Mouse (Mus musculus) large intestine, adult 2 months (tissue): ENCODE results near the gene Clk3. TPM values are rescaled to one million over a fixed set of nuclear protein-coding genes. Genes with fewer than 3 reads are reported as not detected.
A peak's percentile ranks its signal among the peaks of the same experiment; 100 is the strongest.

Experiments
- DNase-seq: peaks from one replicate; pipeline ENCODE4 v3.0.0-alpha.2; 2012; ENCODE audit warnings: low read depth, low spot score
- WGBS: fragments of 180-500 bp; shearing (Covaris S2); methylation state at CpG from one replicate; pipeline ENCODE4 v1.1.7; 2018; 5-methylcytosine and 5-hydroxymethylcytosine counted together
- polyA plus RNA-seq: library from polyadenylated mRNA; depleted of rRNA; stranded (reverse); fragments of >200 nt; gene quantifications from 2 replicates; pipeline ENCODE4 v1.2.3, GENCODE M21; 2012; rRNA removed

Gene Clk3
- 84.3 and 90.5 TPM in 2 replicates for polyA plus RNA-seq

DNA sequence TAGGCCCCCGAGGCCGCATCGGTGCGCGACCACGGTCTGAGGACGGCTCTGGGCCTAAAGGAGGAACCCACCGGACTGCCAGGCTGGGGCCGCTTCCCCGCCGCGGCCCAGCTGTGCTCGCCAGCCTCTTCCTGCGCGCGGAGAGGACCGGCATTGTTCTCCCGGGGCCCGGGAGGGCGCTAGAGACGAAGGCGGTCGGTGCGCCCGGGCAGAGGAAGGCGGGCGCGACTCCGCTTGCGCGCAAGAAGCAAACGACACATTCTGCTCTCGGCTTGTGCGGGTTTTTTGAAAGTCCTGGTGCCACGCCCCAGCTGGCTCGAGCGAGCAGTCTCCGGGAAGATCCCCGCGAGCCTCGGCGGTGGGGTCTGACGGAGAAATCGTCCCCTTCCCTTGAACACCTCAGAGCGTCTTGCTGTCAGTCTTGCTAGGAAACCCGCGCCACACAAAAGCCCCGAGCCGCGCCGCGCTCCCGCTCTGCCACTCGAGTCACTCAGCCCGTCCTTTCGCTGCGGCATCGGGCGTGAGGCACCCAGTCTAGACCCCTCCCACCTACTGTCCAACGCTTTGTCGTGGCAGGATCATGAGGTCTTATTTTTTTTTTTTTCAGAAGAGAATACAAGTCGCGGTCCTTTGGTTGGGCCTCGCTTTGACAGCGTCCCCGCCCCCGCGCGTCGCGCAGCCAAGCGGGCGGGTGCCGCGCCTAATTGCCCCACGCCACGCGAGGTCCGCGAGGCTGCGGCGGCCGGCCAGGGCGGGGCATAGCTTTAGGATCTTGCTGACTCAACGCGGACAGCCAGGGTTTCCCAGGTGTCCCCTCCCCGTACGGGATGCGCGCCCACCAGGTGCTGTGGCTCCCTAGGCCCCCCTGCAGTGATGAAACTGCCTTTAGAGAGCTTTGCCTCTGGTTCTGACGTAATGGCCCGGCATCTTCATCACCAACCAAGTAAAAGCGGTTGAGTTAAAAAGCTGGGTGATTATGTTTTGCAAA lies at the start of gene Clk3:
Gene Clk3, minus strand, starts transcription at position 497 of the 988 bp plus-strand sequence.
- under 1% methylated on average over 91 of the region's 93 CpGs for WGBS
- DNase-seq: peak; percentile 39

DNA sequence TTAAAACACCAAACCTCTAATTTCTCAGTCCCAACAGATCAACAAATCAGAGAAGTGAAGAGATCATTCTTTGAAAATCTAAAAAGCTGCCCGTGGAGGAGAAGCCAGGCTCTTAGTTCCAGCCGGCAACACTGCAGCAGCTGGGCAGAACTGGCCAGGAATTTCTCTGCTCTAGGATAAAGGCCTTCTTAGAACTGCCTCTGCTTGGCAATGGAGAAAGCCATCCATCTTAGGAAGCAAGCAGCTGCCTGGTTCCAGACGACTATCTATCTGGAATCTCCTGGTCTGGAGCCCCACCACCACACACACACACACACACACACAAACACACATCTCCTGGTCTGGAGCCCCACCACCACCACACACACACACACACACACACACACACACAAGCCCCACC lies 49.2 kb upstream of the Clk3 start:
- no peak for DNase-seq
- 68% methylated on average over 3 of the region's 3 CpGs for WGBS

DNA sequence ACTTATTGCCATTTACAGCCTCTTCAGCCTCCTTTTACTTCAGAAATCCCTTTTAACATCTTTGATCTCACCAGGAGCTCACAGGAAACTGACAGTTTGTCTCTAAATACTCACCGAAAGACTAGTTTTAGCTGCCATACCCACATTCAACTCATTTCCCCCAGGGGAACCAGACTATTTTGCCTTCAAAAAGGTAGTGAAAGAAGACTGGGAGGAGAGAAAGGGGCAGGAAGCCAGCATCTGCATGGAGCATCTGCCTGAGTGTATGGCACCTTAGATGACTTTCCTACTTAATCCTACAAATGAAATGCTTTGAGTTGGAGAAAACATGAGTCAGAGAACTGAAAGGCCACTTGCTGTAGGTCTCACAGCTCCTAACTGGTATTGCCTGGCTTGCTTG lies 48.4 kb upstream of the Clk3 start:
- DNase-seq: no peak
- 45% methylated on average over 1 of the region's 1 CpGs for WGBS

DNA sequence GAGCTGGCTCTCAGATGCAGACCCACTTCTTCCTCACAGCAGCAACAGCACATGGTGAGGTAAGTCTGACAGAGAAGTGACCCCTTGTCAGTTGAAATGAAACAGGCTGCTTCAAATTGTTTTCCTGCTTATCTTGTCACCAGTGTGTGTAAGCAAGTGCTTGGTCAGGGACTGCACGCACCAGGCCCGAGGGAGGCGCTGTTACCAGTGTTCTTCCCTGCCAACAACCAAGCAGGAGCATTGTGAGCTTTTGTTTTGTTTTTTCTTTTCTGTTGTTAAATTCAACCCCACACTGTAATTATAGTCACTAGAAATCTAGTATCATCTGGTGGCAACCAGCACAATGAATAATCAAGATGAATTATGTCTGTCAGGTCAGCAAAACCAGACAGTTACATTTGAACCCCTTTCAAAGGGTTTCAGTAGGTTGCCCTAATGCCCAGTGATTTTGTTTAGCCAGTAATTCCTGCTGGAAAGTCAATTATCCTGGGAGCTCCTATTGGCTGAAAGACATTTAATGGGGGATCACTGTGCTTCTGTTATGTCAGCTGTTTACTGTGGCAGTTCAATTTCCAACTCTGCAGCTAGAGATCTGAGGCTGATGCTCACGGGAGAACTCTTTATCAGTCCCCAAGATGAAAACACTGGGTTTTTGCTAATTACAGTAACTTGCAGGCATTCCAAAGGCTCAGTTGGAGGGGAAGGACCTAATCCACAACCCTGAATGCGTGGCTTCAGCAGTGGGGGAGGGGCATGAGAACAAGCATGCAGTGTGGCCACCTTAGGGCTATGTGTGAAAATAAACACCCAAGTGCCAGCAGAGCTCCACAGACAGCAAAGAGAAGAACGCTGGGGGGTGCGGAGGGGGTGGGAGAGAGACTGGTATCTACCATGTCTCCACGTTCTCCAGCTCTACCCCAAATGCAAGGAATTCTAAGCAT lies 46.4 kb upstream of the Clk3 start:
- no peak for DNase-seq
- 80% methylated on average over 8 of the region's 8 CpGs for WGBS

DNA sequence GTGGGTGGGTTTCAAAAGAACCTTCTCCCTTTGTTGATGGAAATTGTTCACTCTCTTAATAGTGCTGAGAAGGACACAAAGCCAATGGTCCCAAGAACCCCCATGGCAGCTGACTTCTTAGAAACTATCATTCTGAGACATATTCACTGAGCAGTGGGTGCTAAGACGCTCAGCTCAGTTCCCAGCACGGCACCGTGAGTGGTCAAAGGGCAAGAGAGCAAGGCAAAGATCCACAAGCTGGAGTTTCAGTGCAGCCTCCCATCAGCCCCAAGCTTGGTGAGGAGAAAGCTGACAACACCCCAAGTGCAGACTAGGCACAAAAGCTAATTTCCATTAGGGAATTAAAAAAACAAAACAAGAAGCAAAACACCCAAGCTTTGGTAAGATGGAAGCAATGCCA lies 45.0 kb upstream of the Clk3 start:
- WGBS: 78% methylated on average over 3 of the region's 3 CpGs
- no peak for DNase-seq

DNA sequence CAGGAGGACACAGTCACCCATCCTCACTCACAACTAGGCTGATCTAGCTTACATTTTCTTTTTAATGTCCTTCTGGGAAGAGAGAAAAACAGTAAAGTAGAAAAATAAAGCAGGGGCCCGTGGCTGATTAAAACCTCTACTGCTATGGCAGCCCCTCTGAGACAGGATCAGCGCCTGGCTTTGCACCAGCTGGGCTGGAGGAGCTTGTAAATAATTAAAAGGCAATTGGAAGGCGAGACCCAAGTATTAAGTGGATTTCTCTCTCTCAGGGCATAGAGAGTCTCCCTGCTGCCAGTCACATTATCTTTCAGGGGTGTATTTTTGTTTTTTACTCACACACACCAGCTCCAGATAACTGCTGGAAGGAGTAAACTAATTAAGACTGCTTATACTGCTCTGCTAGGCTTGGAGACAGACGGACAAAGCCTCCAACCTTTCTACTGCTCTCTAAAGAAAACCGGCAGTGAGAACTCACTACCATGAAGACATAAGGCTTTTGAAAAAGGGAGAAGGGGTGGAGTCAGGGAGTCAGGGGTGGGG lies 43.2 kb upstream of the Clk3 start:
- DNase-seq: no peak
- WGBS: 82% methylated on average over 5 of the region's 5 CpGs

DNA sequence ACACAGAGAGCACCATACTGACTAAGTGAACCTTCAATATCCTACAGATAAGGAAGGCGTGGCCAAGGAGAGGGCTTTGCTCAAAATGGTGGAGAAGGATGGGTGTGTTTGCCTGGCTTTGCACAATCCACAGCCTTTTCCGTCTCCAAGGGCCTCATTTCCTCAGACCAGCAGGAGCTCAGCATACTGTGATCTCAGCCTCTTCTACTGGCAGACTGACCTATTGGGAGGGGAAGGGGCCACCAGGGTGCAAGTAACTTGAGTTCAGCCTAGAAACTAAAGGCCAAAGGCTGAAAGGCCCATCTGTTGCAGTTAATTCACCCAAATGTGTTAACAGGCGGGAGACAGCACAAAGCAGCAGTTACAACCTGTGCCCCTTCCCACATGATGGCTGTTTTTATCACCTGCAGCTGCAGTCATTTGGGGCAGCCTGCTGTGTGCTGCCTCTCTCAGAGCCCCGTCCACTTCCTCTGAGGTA lies 41.6 kb upstream of the Clk3 start:
- DNase-seq: no peak
- 87% methylated on average over 4 of the region's 4 CpGs for WGBS

DNA sequence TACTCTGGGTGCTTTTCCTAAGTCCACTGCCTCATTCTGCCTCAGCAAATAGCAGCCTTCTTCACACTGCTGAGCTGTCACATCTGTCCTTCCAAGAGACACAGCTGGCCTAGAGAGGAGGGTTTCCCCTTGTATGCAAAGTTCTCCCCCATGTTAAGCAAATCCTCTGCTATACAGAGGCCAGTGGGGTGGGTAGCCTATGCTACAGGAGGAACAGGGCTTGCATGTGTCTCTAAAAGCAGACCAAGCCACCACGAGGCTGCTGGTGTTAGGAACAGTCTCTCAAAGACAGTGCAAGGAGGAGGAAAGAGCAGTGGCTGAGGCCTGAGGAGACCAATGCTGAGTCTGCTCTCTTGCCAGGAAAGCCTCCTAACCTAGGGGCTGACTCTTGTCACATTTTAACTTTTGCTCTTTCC lies 40.4 kb upstream of the Clk3 start:
- DNase-seq: no peak
- WGBS: 44% methylated on average over 1 of the region's 1 CpGs

DNA sequence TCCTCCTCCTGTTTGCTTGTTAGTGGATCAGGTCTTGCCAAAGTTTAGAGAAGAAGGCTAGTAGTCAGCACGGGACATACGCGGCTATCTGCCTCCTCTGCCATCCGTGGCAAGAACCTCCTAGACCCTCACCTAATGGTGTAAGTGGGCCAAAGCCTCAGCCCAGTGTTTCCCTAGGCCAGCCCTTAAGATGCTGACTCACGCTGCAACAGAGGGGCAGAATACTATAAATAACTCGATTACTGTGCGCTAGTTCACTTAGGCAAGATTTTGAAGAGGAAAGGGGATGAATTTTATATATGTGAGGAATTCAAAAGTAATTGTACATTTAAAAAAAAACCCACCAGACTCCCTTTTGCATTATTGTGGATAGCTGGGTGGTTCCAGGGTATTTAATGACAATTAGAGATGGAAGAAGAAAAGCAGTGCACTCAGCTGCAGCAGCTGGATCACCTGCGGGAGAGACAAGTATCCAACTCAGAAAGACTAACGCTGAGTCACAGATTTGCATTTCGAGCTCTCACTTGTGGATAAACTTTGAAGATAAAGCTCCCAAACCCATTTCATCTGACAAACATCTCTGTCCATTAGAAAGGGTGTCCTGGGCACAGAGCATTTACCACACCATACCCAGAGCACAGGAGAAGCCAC lies 39.6 kb upstream of the Clk3 start:
- 73% methylated on average over 10 of the region's 10 CpGs for WGBS
- no peak for DNase-seq

DNA sequence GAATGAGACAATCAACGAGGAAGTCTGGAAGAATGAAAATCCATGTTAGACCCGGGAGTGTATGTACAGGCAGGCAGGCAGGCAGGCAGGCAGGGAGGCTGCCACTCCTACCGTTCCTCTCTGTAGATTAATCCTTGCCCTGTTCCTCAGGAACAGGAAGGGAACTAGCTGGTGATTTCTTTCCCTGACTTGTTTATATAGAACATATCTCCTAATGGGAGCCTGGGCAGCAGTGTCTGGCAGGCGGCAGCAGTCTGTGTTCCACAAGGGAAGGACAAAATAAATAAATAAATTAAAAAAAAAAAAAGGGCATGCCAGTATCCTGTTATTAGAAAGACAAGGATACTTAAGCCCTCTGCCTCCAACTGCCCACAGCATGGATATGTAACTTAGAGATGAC lies 38.2 kb upstream of the Clk3 start:
- DNase-seq: no peak
- 48% methylated on average over 4 of the region's 4 CpGs for WGBS

DNA sequence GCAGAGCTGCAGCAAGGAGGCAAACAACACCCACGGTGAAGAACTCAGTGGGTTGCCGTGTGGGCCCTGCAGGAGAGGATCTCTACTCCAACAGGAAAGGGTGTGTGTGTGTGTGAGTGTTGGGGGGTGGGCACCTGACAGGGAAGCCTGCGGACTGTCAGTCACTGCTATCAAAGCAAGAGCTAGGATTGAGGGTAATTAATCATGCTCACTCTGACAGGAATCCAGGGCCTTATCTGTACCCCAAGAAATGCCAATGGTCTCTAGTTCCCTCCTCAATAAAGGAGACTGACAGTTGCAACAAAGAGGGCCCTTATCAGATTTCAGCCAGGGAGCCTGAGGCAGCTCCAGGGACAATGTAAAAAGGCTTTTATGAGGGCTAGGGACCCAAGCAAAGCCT lies 37.4 kb upstream of the Clk3 start:
- DNase-seq: no peak
- WGBS: 73% methylated on average over 3 of the region's 3 CpGs

DNA sequence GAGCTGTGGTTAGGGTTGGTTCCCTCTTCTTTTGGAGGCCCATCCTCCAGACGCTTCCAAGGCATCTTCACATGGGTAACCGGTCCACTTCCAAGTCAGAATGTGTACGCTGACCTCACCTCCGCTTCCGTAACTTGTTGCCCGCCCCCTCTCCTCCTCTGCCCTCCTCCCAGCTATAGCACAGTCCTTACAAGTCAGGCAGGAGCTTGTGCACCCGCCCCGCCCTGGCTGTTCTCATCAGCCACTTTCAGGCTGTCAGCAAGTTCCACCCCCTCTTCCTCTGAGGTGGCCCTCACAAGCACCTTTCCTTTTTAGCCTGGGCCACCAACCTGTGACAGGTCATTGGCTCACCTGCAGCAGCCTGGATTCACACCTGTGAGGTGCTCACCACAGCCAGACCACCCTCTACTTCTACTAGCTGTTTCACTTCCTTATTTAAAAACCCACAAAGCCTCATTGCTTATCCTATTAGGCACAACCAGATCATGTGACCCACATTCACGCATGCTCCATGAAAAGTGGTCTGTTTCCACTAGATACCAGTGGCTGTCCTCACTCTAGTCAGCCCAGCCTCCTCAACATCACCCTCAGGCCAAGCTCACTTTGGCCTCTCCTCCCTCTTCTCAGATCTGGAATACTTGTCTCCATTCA lies 34.8 kb upstream of the Clk3 start:
- DNase-seq: no peak

DNA sequence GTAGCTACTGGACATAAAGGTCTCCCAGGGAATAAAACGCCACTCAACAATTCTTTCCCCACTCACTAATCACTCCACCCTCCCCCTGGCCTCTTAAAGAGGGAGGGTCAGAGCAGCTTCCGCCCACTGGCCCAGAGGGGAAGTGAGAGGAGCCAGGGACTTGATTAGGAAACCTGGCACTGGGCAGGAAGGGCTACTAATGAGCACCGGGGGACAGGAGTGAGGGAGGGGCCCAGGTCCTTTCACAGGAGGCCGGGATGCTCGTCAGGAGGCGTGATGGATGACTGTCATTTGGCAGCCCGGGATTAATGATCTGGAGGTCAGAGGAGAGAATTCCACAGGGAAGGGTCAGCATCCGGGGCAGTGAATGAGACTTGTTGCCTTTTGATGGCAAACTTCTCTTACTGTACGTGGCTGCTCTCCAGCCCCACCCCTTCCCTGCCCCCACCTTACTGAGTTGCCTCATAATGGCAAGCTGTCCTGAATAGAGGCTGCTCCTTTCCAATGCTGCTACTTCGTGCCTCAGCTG lies 33.1 kb upstream of the Clk3 start:
- 62% methylated on average over 10 of the region's 10 CpGs for WGBS
- no peak for DNase-seq

More for the DNA sequence above, 34.8 kb upstream of the Clk3 start:
- WGBS: 82% methylated on average over 9 of the region's 9 CpGs

DNA sequence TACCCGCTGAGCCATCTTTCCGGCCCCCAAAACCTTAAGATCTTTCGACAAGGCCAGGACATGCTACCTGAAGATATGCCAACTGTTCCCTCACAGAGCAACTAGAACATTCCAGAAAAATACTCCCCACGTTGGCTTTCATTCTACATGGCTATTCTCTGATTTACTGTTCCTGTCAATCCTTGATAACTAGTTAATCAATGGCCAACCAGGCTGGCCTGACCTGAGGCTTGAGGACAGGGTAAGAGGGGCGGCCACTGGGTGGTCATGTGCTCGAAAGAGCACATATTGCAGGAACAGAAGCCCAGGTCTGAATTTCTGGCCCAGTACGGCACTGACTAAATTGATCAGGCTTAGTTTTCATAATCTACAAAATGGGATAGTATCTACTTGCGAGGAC lies 31.8 kb upstream of the Clk3 start:
- DNase-seq: no peak

DNA sequence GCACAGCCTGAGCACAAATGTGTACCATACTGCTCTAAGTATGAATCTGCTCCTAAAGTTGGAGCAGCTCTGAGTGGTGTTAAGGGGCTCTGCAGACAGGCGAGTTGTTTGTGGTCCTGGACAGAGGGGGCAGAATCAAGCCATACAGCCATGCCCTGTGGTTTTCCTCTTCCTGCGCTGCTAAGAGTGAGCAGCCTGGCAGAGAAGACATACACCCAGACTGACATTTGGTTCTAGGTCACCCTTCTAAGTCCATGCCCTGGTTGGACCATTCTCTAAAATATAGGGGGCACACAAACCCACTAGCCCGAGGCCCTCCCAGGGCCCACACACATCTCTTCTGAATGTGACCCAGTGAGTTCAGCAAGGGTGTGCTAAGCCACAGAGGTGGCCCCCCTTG lies 24.1 kb upstream of the Clk3 start:
- DNase-seq: no peak
- 88% methylated on average over 3 of the region's 3 CpGs for WGBS

More for the DNA sequence above, 31.8 kb upstream of the Clk3 start:
- 91% methylated on average over 8 of the region's 8 CpGs for WGBS

DNA sequence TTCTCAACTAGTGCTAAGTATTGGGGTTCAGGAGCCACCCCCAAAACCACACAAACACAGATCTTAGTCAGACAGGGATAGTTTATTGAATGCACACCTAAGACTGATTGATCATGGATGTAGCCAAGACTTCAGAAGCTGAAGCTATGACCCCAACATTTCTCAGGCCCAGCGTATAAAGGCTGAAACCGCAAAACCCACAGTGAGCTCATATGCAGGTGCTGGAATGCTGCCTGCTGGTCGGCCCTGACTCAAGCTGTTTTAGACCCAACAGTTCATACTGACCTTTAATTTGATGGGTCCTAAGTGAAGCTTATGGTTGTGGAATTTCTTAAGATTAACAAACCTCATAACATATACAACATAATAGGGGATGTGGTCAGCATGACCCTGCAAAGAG lies 17.0 kb upstream of the Clk3 start:
- DNase-seq: no peak
- 90% methylated on average over 3 of the region's 3 CpGs for WGBS

DNA sequence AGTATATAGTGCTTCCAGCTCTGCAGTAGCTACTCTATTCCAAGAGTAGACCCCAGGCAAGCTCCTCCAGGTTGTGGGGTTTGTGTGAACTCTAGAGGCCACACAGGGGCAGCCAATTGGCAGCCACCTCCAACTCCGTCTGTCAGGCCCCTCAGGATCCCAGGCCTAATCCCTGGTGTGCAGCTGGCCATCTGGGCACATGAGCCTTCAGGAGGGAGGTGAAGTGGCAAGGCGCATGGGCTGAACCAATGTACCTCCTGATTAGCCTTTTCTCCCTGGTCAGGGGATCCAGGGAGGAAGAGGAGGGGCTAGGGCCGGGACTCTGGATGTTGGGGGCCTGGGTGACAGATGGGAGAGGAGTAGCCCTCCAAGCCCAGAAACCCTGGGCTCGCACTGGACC lies 10.1 kb upstream of the Clk3 start:
- WGBS: 76% methylated on average over 4 of the region's 4 CpGs
- DNase-seq: no peak

DNA sequence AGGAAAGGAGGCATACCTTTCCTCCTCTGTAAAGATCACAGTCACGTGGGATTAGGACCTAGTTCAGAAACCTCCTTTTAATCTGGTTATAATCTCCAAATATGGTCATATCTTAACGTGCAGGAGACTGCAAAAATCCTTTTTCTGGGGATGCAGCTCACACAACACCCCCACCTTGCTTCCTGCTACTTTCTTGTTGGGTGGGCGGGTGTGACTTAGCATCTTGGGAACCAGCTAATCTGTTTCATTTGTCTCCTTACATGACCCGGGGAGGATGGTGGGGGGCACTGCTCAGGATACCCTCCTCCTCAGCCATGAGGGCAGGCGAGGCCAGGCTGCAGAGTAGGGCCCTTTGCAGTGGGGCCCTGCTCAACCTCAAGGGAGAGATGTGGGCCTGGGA lies 9.4 kb upstream of the Clk3 start:
- no peak for DNase-seq
- WGBS: 76% methylated on average over 5 of the region's 5 CpGs

DNA sequence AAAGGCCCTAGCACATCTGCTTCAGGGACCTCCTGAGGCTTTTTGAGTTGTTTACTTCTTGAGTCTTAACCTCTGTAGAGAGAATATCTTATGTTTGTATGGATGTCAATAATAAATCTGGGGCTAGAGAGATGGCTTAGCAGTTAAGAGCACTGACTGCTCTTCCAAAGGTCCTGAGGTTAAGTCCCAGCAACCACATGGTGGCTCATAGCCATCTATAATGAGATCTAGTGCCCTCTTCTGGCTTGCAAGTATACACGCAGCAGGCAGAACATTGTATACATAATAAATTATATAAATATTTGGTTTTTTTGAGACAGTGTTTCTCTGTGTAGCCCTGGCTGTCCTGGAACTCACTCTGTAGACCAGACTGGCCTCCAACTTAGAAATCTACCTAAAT lies 8.5 kb upstream of the Clk3 start:
- no peak for DNase-seq
- 0% methylated on average over 1 of the region's 1 CpGs for WGBS
